Mouse (Mus musculus) adrenal gland, postnatal 36 days (tissue): ENCODE data around the gene Trir. TPM values are rescaled to one million over a fixed set of nuclear protein-coding genes. Genes with fewer than 3 reads are reported as not detected.
A peak's percentile ranks its signal among the peaks of the same experiment; 100 is the strongest.

Experiments used
- DNase-seq, 2 experiments: peaks; one replicate each; pipeline ENCODE4 v3.0.0; 2021; ENCODE audit warnings: mixed read lengths in 1 of 2
- long read RNA-seq, 2 experiments: library from polyadenylated mRNA; stranded (forward); transcript quantifications; one replicate each; pipeline ENCODE4 v2.0.0; 2021; ENCODE audit warnings: borderline sequencing depth in 2 of 2
- total RNA-seq, 2 experiments: library from RNA; stranded (reverse); gene quantifications; 2 replicates each; pipeline ENCODE4 v1.2.3; 2021

Gene Trir
- 100 to 1,000 TPM; 157 to 178 TPM for total RNA-seq
- long read RNA-seq, experiment 1, transcript Trir-201 (3 exons, 902 nt): major isoform, 147 of 173 reads
- long read RNA-seq, experiment 1, partial matches to known transcripts: 5 of 173 reads
- long read RNA-seq, experiment 1, other reads (novel, unspliced or antisense): 21 of 173 reads
- long read RNA-seq, experiment 2, transcript Trir-201 (3 exons, 902 nt): major isoform, 42 of 46 reads
- long read RNA-seq, experiment 2, partial matches to known transcripts: 3 of 46 reads
- long read RNA-seq, experiment 2, other reads (novel, unspliced or antisense): 1 of 46 reads

DNA sequence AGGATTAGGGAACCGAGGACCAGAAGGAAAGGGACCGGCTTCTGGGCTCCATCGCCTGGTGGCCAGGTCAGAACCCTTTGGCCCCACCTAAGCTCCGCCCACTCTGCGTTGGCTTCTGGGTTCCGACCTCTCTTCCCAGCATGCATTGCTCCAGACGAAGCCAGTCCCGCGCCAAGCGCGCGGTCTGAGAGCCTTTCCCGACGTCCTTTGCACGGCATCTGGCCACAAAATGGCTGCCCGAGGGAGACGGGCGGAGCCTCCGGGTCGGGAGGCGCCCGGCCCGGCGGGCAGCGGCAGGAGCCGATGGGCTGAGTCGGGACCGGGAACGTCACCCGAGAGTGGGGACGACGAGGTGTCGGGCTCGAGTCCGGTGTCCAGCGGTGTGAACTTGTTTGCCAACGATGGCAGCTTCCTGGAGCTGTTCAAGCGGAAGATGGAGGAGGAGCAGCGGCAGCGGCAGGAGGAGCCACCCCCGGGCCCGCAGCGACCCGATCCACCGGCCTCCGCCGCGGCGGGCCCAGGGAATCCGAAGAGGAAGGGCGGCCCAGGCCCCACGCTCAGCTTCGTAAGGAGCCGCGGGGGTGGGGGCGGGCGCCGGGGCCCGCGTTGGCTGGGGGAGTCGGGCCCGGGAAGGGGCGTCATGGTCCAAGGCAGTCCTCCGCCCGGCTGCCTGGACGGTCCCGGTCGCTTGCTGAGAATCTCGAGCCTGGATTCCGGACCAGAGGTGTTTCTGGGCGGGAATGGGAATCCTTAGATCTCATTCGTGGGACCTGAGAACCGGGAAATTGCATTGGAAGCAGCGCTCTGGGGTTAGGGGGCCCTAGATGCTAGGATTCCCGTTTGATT lies at the start of gene Trir:
Trir (plus strand) TSS at position 154 of the 846 bp plus-strand sequence.
- DNase-seq: peak; percentile 97 to 98

GRCm38 (mm10) chr8:84977435-84978247 lies 49.0 kb upstream of the Trir start:
- DNase-seq: peak; percentile 78 to 81

GRCm38 (mm10) chr8:84978248-84978940 lies 48.2 kb upstream of the Trir start, which contains the start of gene Junb:
Gene Junb (minus strand): TSS chr8:84978718.
- DNase-seq: peak; percentile 96 to 97

DNA sequence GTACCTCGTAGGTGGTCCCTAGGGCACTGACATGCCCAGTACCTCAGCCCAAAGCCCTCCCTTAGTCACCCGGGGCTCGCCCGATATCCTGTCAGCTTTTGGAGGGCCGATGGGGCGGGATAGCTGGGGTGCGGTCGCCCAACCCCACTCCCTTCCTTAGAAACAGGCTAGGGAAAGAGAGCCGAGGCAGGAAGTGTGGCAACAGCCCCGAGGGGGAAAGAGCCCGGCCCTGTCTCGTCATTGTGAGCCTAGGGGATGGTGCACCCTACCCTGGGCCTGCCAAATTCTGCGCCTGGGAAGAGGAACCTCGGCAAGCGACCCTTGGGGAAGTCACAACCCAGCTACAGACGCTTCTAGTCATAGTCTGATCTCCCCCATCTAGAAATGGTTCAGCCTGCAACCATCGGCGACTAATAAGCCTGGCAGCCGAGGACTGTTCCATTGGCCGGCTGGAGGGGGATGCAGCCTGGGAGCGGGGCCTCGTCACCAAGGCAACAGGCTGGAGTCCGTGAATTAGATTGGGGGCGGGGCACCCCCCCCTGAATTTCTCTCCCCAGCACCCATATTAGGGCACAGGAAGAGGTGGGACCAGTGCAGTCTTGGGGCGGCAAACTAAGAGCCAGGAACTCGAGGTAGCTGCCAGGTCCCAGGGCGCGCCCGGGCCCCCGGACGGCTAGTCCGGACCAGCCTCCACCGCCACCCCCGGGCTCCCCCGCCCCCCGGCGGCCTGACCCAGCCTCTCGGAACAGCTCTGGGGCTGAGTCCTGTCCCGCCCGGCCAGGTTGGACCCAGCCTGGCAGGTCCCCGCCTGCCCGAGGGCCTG lies 46.8 kb upstream of the Trir start:
- peak; percentile 95 to 97 for DNase-seq

DNA sequence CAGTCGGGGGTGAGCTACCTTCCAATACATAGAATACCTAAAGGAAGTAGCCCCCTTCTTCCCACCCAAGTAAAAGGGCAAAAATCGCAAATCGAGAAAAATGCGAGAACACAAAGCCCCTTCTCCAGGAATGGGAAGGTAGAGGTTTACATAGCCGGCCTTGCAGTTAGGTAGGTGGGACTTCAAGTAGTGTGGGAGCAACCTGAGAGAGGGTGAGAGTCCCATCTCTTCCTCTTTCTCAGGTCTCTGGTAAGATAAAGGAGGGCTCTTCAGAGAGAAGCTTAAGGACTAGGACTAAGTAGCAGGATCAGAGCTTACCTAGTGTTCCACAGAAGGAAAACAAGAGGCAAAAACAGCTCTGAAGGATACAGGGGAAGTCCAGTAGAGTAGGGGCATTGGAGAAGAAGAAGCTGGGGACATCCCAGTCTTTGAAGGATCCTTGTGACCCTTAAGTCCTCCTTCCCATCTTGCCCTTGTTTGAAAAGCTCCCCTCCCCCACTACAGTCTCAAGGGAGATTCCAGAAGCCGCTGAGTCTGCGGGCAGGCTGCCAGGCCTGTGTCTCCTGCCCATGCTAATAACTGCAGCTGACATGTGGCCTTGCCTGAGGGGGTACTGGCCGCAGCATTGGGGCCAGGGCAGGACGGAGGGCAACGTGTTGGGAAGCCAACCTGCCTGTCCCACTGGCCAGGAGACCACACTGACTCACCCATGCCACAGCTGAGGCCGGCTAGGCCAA lies 45.8 kb upstream of the Trir start:
- DNase-seq: peak; percentile 86 to 93

DNA sequence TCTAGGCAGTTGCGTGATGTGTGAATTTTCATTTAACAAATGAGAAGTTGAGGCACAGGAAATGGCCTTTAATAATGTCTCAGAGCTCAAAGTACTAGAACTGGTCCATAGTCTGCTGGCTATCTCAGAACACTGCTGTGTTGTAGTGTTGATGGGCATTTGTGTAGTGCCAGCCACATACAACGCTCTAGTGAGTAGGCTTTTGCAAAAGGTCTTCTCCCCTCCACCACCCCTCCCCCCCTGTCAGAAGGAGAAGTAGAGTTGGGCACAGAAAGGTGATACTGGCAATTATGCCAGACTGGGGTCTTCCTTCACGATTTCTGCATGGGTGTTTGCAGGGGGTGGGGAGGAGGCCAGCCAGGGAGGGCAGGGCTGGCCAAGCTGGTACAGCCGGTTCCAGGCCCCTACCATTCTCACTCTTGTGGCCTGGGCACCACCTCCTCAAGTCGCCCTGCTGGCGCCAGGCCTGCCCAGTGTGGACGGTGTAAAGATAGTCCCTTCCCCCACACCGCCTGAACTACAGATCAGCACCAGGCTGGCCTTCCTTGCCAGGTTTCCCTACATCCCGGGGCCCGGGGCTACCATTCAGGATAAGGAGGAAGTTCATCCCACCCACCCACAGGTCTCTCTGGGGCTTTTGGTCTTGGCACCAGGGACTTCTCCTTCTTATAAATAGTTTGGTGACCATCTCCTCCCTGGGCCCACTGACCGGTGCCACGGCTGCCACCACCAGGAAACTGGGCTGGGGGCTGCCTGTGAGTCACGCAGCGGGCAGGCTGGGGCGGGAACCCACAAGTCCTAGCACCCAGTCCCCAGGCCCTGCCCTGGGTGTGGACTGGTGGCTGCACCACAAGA lies 44.8 kb upstream of the Trir start:
- DNase-seq: peak in 1 of 2 experiments; percentile 20

GRCm38 (mm10) chr8:84982499-84983011 lies 44.1 kb upstream of the Trir start:
- no peak for DNase-seq

DNA sequence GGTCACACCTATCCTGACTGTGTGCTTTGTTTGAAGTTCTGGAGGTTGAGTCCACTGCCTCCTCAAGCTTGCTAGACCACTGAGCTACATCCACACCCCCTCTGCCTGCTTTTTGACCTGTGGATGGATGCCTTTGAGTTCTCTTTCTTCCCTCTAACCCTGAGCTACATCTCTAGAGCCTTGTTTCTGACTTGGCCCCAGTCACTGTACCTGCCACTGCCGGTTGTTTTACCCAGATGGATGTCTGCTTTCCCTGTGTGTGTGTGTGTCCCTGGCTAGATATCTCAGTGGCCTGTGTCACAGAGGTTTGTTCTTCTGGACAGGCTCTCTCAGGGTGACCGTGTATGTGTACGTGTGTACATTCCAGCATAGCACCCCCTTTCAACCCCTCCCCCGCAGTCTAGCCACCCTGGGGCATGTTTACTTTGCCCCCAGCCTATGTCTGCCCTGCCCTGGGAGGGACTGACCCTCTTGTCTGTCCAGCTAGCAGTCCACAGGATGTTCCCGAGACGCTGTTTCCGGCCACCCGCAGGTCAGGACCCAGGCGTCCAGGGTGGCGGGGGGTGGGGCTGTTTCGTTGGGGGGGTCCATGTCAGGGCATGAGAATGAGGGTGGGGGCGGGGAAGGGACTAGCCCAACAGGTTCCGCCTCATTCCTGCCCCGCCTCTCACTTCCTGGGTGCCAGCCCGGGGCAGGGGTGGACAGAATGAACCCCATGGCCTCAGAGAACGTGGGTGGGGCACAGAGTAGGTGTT lies 42.2 kb upstream of the Trir start:
- peak; percentile 55 to 68 for DNase-seq

DNA sequence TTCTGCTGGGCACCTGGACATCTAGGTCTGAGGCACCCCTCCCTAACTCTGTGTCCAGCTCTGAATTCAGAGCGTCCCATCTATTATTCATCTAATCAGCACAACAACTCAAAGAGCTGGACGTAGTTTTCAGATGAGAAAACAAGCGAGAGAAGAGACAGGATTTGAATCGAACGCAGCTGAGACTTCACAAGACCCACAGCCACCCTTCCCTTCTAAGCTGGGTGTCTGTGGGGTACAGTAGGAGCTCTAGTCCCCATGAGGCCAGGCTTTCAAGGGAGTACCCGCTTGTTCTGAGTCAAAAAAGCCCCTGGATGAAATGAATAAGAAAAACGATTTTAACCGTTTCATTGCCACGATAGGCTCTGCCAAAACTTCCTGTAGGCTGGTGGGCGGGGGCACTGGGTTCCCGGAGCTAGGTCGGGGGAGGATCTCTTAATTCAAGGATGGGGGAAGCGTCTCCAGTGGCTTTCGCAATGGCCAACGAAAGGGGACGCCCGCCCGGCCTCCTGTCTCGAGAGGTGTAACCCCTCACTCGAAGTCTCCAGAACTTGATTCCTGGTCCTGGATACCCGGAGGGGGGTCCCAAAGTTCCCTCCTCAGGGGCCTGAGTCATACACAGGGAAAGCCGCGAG lies 41.5 kb upstream of the Trir start:
- no peak for DNase-seq

- DNase-seq: peak; percentile 88 to 94
Observed at GRCm38 (mm10) chr8:84985684-84986378, 40.8 kb upstream of the Trir start.

DNA sequence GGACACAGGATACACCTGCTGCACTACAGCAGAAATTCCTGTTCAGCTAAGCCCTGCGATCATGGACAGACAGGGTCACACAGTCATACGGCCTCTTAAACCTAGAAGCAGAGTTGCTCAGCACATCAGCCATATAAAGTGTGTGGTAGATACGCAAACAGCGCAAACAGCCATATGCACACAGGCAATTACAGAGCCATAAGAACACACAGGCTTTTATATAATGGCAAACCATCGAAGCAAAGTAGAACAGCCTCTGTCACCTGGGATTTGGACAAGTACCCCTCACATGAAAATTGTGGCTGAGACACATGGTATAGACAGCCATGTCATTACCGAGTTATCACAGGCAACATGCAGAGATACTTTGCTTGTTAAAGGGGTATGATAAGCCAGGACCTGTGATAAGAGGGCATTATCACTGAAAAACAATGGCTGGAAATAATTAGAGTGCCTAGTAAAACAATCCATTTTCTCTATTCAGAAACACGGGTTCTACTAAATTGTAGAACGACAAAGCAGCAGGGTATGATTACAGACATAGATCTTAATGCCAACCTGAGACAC lies 40.2 kb upstream of the Trir start:
- DNase-seq: no peak

- DNase-seq: no peak
Observed at GRCm38 (mm10) chr8:84987388-84987787, 39.2 kb upstream of the Trir start.

- DNase-seq: no peak
Observed at GRCm38 (mm10) chr8:84987903-84988302, 38.7 kb upstream of the Trir start.

DNA sequence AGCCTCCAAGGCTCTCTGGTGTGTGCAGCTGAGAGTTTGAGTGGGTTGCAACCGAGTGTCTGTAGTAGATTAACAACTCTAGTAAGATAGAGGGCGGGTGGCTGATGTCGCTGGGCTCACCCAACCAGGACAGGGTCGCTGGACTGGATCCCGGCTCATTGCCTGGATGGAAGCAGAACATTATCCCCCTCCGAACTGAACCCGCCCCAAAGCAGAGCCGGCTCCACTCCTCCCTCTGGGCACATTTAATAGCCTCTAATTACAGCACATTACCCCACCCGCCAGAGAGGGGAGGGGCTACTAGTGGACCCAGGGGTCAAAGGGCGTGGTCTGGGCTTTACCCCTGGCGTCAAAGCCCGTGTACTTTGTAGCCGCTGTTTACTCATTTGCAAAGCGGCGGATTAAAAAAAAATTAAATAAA lies 37.3 kb upstream of the Trir start:
- DNase-seq: peak in 1 of 2 experiments; percentile 72

DNA sequence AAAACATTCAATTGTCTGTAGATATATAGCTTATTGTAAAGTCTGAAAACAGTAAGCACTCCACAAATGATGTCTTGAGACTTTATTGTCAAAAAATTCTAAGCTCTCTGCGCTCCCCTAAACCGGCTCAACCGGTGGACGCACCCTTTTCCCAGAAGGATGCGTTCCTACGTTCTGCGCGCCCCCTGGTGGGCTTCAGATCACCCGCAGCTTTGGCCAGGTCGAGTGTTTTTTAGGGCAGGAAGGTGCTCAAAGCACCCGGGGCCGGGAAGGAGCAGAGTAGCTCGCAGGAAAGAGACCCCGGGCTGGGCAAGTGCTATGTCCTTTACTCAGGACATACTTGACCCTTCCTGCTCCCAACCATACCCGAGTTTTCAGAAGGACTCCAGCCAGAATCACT lies 36.8 kb upstream of the Trir start:
- peak; percentile 93 to 96 for DNase-seq

- peak; percentile 96 to 97 for DNase-seq
Observed at GRCm38 (mm10) chr8:84990349-84990748, 36.3 kb upstream of the Trir start, which contains the start of gene Hook2. Gene Hook2 (plus strand): TSS chr8:84990603.
